Mouse (Mus musculus): ENCODE measurements around the gene Gm20388.

The Gm20388 gene

DNA sequence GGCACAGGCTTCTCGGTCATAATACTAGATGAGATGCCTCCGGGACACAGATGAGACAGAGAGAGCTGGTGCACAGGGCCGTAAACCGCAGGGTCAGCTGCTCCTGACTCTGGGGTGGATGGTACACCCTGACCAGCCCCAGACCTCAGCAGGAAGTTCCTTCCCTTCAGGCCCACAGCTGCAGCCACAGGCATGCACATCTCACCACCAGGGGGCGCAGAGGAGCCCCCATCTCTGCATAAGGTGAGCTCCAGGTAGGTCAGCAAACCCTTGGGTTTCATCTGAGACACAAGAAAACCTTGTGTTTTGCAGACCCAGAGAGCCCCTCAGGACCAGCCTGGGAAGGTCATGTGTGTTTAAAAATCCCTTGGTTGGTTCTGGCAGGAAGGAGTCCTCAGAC, 1059.7 kb downstream of the Gm20388 start:
- DNase-seq = peak; percentile 4

DNA sequence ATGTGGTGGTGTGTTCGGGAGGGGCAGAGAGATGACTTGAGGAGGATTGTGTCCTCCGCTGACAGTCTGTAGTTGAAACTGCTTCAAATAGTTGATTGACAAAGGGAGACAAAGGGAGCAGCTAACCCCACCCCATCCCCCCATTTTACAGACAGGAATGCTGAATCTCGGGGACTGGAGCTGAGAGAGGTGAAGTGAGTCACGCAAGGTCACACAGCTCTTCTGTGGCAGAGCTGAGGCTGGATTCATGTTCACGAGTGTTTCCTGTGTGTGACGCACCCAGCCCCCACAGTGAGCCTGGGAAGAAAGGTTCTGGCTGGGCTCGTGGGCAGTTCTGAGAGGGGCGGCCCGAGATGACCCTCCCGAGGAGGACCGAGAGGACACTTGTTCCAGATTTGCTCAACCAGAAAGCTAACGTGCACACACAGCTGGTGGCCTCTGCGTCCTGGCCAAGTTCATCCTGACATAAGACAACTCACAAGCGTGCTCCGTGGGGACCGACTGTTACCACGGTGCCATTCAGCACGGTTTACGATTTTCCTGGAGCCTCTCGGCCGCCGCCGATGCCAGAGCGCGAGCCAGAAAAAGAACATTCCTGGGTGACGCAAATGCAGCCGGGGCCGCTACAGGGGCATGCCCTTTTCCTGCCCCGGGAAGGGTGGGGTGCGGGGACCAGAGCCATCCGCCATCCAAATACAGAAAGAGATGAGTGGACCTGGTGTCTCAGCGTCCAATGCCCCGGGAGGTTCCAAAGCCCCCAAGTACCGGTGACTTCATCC, 1061.2 kb downstream of the Gm20388 start:
- no peak for DNase-seq

DNA sequence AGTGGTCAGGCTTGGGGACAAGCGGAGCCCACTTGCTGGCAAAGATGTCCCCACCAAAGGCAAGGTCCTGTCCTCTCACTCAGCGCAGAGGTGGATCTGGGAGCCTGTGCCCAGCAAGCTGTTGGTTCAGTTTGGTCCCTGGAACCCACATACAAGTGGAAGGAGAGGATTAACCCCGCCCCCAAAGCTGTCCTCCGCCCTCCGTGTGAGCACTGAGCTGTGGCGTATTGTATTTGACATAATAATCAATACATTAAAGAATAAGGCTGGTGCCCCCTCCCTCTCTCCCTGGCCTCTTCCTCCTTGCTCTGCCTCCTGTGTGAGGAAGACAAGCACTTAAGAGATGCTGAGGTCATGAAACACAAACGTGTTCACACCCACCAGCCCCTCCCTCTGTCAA, 1062.4 kb downstream of the Gm20388 start:
- DNase-seq = no peak

DNA sequence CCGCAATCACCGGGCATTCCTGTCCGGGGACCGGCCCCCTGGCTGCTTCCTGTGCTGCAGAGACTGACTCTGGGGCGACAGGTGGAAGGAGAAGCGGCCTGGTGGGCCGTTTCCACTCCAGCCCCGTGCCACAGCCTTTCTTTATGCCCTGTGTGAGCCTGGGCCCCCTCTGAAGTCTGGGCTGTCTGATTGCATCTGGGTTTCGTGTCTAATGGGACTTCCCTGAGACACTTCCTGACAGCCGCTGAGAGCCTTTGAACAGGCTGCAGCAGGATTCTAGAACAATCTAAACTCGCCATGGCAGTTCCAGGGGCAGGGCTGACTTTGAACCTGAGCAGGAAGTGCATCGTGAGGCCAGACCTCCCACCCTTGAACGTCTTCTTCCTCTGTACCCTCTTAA, 1066.5 kb downstream of the Gm20388 start:
- no peak for DNase-seq

DNA sequence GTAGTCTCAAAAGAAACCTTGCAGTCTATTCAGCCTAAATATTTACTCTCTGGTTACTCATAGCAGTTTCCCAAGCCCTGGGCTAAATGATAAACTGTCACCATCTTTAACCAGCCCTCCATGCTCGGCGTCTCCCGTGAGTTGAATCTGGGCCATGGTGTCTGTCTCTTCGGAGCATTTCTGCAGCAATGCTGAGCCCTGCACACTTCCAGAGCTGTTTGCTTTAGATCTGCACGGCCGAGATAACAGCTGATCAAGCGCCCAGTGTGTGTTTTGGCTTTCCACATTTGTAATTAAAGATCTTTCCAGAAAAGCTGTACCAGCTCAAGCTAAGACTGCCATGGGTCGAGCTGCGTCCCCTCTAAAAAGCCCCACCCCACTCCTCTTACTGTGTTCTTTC, 1068.6 kb downstream of the Gm20388 start:
- no peak for DNase-seq

DNA sequence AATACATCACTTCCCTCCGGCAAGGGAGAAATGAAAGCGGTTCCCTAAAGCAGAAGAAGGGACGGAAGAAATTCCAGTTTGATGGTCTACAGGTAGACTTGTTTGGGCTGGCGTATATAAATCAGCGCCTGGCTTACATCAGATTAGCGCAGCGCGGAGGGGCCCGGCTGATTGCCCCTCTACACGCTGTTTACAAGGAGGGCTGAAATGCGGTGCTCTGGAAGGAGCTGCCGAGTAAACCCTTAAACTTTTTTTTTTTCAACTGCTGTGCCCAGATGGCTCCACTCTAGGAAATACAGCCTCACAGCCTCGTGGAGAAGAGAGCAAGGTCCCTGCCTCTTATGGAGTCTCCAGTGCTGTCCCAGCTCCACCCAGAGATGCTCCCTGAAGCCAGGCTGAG, 1070.3 kb downstream of the Gm20388 start:
- no peak for DNase-seq

DNA sequence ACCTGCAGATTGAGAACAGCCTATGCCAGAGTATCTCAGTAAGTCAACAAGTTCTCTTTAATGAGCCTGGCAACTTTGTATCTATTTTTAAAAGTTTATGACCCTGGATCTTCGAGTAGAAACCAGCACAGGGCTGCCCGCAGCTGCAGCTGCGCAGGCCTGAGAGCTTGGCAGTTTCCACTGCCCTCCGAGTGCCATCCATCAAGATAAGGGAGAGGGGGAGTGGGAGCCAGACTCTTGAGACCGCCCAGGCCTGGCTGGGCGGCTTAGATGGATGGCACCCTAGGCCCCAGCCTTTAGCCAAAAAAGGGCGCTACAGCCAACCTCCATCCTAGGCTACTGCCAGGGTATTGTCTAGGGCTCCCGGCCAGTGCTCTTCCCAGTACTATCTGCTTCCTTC, 1074.2 kb downstream of the Gm20388 start:
- DNase-seq = no peak

DNA sequence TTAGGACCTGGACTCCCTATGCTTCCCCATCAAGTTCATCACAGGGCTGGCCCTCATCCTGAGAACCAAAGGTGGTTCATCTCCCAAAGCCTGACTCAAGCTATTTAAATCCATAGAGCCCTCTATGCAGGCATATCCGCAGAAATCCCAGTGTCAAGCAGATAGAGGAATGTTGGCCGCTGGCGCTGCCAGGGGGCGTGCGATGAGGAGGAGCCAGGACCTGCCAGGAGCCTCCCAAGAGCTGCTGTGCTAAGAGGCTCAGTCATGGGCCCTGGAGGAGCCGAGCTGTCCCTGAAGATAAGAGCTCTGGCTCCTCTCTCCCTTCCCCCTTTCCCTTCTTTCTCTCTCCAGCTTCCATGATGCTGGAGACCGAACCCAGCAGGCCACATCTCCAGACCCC, 1075.4 kb downstream of the Gm20388 start:
- DNase-seq = no peak

DNA sequence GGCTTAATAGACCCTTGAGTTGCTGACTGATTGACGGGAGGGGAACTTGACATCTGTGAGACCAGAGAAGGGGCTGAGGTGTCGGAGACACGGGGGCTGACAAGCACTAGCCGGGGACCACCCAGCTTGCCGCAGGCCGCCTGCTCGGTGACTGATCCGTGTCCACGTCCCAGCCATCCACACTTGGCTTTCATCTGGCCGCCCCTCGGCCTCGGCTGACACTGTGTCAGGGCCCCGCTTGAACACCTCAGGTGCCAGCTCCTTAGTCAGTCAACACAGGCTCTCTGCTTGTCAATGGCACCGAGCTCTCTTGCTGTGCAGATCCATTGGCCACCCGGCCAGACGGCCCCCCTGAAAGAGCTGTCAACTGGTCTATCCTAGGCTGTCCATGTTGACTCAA, 1083.1 kb downstream of the Gm20388 start:
- DNase-seq = no peak

DNA sequence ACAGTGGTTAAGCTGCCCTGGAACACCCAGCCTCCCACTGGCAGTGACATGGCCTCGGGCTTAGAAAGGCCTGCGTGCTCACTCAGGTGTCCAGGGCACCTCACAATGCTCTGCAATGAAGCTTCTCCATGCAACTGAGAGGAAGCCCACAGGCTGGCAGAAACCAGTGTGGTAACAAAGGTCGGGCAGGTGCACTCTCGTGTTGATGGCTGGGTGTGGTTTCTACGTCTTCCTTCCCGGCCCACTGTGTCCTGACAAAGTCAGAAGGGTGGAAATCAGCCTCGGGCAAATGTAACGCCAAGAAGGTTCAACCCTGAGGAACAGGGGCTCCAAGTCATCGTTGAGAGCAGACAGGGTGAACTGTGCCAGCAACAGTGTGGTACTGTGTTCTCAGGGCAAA, 1084.8 kb downstream of the Gm20388 start:
- no peak for DNase-seq

DNA sequence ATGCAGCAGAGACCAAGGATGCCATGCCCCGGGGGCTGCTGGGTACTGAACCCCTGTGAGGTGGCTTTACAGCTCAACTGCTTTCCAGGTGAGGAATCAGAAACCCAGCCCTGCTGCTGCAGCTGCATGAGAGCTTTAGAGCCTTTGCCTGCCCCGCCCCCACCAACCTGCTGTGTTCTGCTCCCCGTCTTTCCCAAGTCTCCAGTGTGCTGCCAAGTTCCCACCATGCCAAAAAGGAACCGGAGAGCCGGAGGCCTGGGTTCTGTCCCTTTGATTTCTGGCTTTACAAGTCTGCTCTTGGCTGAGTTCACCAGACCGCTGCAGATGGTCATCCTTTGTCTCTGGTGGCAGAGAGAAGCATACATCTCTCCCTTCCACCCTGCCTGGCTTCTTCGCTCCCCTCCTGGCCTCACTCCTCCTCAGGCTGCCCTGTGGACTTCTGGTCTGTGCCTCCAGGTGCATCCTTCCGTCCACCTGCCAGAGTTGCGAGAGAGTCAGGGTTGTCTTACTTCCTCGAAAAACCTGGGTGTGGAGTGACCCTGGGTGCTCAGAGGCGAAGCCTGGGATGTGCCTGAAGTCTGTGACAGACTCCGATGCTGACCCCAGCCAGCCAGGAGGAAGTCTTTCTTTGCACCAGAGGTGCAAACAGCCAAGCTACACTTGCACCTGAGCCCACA, 1086.4 kb downstream of the Gm20388 start:
- DNase-seq = no peak

DNA sequence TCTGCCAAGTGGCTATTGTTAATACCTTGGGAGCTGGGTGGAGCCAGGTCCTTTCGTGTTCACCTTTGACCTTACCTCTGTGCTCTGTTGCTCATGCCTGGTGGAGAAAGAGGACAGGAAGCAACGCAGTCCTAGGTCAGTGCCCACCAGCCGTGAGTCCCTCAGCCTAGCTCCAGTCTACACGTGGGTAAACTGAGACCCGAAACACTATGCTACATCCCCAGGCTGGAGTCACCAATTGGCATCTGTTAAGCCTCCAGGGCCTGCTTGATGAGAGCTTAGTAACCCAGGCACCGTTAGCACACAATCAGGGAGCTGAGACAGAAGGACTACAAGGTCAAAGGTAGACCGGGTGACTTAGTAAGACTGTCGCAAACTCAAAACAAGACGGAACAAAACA, 1087.3 kb downstream of the Gm20388 start:
- DNase-seq = no peak

DNA sequence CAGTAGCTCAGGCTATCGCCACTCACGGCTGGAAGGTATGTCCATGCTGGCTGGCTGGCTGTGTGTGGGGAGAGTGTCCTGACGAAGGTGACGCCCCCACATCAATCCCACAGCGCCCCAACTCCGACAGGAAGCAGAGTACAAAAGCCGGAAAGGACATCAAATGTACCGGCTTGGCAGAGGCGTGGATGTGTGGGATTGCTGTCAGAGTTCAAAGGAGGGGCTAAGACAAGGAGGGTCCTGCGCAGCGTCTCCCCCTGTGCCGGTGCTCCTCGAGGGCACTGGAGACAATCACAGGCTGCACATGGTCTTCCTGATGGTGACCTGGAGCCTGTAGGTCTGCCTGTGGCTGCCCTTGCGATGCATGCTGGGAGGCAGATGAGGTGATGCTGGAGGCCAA, 1088.3 kb downstream of the Gm20388 start:
- DNase-seq = no peak

DNA sequence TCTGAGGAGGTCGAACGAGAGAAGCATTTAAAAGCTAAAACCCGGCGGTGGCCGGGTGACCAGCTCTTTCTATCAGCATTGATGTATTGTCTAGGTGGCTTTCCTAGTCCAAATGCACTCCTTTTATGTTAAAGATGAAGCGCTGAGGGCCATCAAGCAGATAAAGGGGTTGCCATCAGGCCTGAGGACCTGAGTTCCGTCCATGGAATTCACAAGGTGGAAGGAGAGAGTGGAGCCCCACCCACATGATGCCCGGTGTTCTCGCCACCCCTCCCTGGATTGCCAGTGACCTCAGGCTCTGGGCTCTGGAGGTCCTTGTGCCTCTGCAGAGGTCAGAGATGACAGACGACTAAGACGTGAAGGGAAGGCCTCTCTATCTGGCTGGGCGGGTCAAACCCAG, 1091.3 kb downstream of the Gm20388 start:
- no peak for DNase-seq

DNA sequence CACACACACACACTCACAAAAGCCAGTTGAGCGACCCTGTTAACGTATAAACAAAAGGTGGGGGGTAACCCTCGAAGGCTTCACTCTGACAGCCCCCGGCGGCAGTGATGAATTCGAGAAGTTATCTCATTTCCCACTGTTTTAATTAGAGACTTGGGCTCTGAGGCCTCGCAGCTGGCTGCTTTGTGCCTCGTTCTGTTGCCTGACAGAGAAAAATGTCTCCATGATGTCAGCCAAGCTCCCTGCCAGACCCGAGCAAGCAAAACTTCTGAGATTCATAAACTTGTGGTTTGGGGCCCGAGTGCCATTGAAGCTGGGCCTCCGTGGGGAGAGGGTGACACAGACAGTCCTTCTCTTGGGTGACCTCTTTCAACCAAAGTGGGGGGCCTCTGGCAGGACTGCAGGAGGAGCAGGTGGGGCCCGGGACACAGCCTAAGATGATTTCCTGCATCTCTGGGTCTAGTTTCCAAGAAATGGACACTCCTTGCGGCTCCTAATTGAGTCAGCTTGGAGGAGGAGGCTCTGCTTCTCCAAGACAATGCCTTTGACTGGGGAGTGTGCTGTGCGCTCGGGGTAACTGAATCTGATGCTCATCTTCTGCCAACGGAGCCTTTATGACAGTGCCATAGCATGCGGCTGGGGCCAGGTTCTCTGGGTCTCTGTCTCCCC, 1092.4 kb downstream of the Gm20388 start:
- no peak for DNase-seq

DNA sequence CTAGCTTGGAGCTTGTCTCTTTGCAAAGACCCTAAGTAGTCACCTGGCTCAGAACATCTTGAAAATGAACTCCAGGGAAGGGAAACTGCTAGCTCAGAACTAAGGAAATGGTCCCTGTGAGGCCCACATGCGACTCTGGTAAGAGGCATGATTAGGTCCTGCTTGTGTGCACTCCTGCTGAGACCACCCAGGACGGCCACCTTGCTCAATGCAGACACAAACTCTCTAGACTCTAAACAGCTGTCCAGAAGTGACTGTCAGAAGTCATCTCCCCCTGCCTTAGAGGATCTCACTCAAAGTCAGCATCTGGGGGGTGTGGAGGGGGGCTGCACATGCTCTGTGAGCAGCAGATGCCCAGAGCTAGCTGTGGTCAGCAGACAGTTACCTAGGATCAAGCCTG, 1093.0 kb downstream of the Gm20388 start:
- no peak for DNase-seq

DNA sequence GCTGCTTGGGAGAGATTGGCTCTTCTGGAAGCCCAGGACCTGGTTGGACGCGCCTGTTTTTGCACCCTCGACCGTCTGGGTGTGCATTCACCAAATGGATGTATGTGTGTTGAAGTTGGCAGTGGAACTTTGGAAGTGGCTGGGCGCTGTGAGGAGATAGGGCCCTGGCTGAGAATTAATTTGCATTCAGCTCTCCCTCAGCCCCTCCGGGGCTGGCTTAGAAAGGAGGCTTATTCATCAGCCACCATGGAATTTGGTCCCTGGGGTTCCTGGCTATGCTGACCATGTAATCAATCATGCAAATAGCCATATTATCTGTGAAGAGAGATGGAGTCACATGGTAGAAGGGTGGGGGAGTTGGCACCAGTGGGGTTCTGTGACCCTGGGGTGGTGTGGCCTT, 1102.7 kb downstream of the Gm20388 start:
- DNase-seq = no peak

DNA sequence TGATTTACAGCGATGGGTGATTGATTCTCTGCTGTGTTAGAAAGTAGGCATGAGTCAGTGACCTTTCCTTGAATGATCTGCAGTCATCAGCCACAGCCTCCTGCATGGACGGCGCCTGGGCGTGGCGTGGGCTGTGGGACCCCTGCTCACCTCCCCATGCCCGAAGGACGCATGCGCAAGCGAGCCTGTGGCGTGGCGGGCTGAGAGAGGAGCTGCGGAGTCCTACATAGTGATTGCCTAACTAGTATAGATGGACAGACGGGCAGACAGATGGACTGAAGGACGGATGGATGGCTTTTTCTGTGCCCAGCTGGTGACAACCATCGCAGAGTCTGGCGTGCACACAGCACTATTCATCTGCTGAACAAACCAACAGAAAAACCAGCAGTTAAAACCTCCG, 1106.0 kb downstream of the Gm20388 start:
- no peak for DNase-seq

DNA sequence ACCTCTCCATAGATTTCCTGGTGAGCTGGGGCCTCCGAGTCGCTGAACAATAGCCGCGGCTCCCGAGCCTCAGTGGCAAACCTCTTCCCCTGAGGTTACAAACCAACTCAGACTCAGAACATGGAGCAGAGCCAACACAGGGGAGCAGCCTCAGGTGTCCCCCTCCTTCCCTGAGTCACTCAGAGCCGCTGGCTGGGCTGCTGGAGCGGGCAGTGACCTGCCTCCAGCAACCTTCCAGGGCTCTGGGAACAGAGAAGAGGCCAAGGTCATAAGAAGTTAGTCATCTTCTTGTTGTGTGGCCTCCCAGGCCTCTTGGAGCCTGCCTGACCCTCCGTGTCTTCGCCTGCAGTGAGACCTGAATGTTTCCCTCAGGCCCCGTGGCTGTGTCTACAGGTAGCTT, 1107.6 kb downstream of the Gm20388 start:
- no peak for DNase-seq

DNA sequence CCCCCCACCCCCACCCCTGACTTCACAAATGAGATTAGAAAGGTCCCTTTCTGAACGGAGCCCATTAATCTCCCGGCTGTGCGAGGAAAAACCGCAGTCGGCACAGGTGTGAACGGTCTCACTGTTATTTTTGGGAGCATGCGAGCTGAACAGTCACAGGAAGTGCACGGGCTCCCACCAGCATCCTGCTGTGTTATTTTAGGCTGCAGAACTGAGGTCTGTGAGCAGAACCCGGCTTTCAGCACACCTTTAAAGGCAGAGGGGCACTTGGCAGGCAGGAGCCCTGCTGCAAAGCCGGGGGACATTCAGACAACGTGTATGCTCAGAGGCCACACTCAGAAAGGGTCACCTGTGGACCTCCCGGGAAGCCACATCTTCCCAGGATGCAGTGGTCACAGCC, 1110.8 kb downstream of the Gm20388 start:
- no peak for DNase-seq

DNA sequence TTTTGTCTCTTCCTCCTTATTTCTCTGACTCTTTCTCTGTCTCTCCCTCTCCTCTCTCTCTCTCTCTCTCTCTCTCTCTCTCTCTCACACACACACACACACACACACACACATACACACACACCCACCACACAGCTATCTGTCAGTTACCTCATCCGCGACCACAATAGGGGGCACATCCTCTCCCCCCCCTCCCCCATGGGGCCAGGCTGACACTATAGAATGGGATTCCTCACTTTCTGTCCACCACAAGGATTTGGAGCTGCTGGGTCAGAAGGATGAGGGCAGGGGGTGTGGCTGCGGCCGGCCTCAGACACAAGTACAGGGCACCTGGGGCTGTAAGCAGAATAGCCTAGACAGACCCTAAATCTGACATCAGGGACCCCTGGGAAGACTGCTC, 1112.4 kb downstream of the Gm20388 start:
- DNase-seq = no peak

DNA sequence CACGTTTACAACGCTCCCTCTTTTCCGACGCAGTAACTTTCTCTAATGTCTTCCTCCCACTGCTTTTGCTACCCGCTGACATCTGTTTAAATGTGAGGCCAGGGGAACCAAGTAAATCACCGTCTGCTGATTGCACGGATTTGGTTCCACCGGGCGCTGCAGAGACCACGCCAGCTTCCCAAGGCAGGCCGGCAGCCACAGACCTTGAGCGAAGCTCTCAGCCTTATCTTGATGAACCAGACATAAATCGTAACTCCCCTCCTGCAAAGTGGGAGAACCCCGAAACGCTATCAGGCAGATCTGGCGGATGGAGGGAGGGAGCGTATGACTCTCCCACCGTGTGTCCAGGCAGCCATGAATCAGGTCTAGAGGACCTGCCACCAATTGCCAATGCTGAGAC, 1113.1 kb downstream of the Gm20388 start:
- no peak for DNase-seq

DNA sequence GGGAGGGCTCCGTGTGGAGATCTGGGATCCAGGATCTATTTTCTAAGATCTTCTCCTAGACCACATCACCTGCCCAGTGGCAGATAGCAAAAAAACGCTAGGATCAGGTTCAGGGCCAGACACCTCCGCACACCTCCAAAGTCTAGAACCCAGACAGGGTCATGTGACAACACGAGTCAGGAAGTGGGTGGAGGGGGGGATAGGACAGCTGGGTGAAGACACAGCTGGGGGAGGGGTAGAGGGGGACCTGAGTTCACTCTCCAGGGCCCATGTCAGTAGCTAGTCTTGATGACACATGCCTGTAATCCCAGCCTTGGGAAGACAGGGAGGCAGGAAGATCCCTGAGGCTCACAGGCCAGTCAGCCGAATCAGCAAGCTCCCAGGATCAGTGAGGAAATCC, 1114.8 kb downstream of the Gm20388 start:
- no peak for DNase-seq

DNA sequence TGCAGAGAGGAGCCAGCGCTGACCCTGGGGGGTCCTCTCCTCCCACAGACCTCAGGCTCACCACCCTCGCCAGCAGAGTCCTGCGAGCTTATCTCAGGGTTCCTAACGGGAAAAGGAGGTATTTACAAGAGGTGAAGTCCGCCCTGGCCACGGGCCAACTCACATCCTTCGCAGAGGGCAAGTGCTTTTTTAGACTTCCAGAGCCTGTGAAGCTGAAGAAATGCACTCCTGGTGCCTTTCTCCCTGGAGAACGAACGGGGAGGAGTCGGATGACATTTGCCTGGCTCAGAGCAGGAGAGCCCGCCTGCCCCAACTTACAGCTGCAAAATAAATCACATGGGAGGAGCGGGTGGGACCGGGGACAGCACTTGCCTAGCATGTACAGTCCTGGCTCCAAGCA, 1117.1 kb downstream of the Gm20388 start:
- no peak for DNase-seq
